Mouse (Mus musculus): ENCODE measurements around the gene C130079G13Rik.
"Not testable (repeated sequence)": the region's sequence is repeated elsewhere in the genome, so short reads cannot be mapped to it uniquely, and the experiment has no call there.

C130079G13Rik gene

DNA sequence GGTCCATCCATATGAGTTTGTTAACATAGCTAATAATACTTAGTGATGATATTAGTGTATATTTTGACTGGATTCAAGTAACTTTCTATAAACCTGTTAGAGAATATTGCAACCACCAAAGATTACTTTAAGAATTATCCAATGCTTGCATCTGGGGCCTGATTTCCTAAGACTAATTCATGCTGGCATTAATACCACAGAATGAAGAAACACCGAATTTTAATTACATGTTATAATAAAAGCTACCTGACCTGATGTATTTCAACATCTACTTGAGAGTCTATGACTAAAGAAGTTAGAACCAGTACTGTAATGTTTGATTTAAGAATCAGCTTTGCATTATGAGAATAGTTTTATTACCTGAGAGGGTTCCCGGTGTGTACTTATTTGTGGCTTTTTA is at the start of gene C130079G13Rik:
TSS of gene C130079G13Rik (plus strand) at position 301 of the 400 bp plus-strand sequence.
- no peak for DNase-seq

DNA sequence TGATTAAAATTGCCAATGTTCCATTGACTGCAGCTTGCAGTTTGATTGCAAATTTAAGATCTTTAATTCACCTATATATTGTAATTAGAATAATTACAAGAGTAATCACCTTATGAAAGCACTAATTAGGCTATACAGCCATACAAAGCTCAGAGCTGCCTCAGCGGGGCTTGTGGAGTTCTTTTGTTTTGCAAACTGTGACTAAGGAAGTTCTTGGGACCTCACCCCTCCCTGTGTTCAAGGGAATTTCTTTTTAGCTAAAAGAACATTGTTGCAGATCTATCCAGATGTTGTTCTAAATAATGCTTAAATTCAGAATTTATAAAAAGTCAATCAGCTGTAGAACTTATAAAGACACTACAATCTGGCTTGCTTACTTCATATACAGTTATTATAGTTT is 47.4 kb upstream of the C130079G13Rik start:
- not testable (repeated sequence) for DNase-seq

GRCm38 (mm10) chr3:59879801-59880554 is 45.0 kb upstream of the C130079G13Rik start:
- not testable (repeated sequence) for DNase-seq

GRCm38 (mm10) chr3:59893276-59893675 is 31.7 kb upstream of the C130079G13Rik start:
- DNase-seq, result no peak

GRCm38 (mm10) chr3:59934621-59935020 is 9.6 kb downstream of the C130079G13Rik start:
- DNase-seq, result no peak

- no peak for DNase-seq
Measured at GRCm38 (mm10) chr3:59947294-59947950, 22.4 kb downstream of the C130079G13Rik start.

DNA sequence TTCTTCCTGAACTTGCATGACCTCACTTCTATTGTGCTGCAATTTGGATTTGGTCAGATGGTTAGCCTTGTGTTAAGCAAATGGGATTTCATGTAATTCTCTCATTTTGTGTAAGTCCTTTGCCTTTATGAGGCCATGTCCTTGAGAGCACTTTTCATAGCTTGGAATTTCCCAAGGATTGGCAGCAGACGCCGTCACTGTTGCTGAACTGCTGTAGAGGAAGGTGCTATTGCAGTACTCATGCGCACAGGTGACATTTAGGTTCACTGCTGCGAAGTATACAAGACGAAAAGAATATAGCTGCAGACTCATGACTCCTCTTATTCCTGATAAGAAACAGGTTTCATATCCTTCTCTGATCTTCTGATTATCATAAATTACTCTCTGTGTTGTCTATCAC is 45.9 kb downstream of the C130079G13Rik start:
- DNase-seq, result no peak

DNA sequence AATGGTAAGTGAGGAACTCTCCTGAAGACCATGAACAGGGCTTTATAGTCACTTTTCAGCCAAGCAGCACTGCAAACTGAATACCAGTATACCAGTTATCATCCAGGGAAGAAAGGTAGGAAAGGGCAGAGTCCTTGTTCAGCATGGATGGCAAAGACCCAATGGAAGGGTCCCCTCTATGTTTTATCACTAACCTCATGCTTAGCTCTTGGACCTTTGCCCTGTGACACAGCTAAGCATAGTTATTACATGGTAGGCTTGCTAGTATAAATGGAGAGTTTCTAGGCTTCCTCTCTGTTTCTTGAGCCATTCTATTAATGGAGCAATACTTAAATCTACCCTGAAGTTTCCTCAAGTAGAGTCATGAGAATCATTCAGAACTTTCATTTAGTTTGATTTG is 49.6 kb downstream of the C130079G13Rik start:
- no peak for DNase-seq

Measured in thymus, adult 18-20 months (tissue).